Mouse (Mus musculus): ENCODE results near the gene Fbxo47. TPM values are rescaled to one million over a fixed set of nuclear protein-coding genes. Genes with fewer than 3 reads are reported as not detected.
"Not testable (repeated sequence)": the region's sequence is repeated elsewhere in the genome, so short reads cannot be mapped to it uniquely, and the experiment has no call there.

Fbxo47 gene
- polyA plus RNA-seq, 1 experiment from 2014 or later: 0.55 TPM

DNA sequence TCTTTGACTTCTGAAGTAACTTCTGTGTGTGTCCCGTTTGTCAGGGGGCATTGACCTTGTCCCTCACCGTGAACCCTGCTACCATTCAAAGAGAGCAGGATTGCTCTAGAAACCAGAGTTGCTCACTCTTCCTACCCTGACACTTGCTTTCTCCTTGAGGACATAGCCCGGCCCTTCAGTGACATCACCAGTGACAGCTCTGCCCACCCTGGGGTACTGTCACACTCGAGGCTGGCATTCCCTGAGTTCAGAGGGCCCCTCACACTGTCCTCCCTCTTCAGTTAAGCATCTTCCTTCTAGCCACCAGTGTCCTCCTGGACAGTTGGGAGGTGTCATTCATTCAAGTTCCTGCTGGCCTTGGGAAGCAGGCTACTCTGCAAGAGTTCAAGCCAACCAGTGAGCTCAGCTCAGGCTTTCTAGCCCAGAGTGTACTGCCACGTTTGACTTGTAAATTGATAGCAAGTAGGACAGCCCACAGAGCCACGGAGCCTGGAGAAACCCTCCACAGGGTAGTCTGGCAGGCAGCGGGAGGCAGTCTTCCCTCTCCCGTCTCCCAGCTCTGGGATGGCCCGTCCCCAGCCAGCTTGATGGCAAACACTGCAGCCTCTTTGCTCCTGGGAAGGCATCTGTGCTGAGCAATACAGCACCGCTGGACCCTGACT is 45.0 kb downstream of the Fbxo47 start:
- peaks cover 43% of the 10 kb centered on the region for H3K36me3 ChIP-seq
- no peak overlapping the region for H3K4me3 ChIP-seq
- H3K27me3 ChIP-seq (ENCODE audit: insufficient read depth, poor library complexity, severe bottlenecking): no peaks in the 10 kb centered on the region

DNA sequence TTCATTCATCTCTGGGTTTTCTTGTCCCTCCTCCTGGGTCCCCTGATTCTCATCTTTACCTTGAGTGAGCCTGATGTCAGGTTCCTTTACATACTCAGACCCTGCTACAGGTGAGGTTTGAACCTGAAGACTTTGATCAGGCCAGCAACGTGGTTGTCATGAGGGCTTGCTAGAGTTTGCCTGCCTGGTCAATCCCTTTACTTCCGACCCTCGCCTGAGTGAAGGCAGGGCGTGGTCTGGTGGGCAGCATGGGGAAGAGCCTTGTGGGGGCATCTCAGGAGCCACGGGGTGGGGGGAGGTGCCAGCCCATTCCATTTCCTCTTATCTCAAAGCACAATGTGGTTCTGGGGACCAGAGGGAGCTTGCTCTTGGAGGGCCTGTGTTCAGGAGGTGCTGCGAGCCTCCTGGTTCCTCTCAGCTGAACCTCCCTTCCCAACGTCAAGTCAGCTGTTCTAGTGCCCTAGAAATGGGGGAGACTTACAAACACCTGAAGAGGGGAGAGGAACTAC is 46.3 kb downstream of the Fbxo47 start:
- no peaks in the 10 kb centered on the region for H3K27me3 ChIP-seq (ENCODE audit: insufficient read depth, poor library complexity, severe bottlenecking)
- no peaks in the 10 kb centered on the region for H3K9me3 ChIP-seq
- H3K36me3 ChIP-seq: peaks cover 48% of the 10 kb centered on the region
- no peak overlapping the region for H3K27ac ChIP-seq
- H3K4me3 ChIP-seq: no peak overlapping the region
- 74% methylated on average over 7 of the region's 7 CpGs for WGBS
- DNase-seq (ENCODE audit: low spot score): no peak
- peaks cover 38% of the 10 kb centered on the region for H3K4me1 ChIP-seq

More for the DNA sequence above, 45.0 kb downstream of the Fbxo47 start:
- Histone ChIP-seq H3K9me3 (no peaks in the 10 kb centered on the region), H3K27ac (peak overlapping the region; percentile 11), H3K4me1 (peaks cover 35% of the 10 kb centered on the region)
- no peak for DNase-seq (ENCODE audit: low spot score)
- WGBS: 35% methylated on average over 10 of the region's 10 CpGs

DNA sequence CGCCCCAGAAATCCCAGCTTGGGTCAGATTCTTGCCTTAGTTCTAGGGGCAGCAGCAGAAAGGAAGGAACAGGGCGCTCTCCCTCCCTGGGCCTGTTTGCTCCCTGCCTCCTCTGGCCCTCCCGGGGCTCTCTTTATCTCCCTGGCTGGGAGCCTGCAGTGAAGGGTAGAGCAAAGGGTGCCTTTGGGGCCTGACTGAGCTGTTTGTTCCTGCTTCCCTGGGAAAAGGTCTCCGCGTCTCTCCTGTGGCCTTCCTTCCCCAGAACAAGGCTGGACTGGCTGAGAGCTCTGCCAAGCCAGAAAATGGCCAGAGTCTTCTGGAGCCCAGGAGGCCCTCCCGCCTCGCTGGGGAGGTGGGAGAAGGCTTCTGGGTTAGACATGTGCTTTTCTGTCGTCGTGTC is 46.9 kb downstream of the Fbxo47 start:
- WGBS: 67% methylated on average over 9 of the region's 9 CpGs
- H3K4me3 ChIP-seq: not testable (repeated sequence)

DNA sequence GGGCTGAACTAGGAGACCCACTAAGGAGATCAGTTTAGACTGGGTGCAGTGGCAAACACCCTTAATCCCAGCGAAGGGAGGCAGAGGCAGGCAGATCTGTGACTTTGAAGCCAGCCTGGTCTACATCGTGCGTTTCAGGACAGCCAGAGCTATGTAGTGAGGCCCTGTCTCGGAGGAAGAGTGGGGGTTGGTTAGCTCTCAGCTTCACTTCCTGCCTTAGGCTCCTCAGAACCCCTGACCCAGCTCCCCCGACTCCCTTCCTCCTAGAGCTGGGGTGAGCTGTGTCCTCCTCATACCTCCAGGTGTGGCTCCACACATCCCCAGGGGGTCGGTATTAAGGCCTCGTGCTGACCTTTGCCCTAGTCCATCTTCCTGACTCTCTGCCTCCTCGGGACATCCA is 47.4 kb downstream of the Fbxo47 start:
- H3K27me3 ChIP-seq (ENCODE audit: insufficient read depth, poor library complexity, severe bottlenecking): no peaks in the 10 kb centered on the region
- H3K9me3 ChIP-seq: no peaks in the 10 kb centered on the region
- H3K4me1 ChIP-seq: peaks cover 32% of the 10 kb centered on the region
- H3K4me3 ChIP-seq: no peak overlapping the region
- no peak overlapping the region for H3K27ac ChIP-seq
- no peak for DNase-seq (ENCODE audit: low spot score)
- peaks cover 56% of the 10 kb centered on the region for H3K36me3 ChIP-seq
- 52% methylated on average over 8 of the region's 8 CpGs for WGBS

More for the DNA sequence above, 46.9 kb downstream of the Fbxo47 start:
- Histone ChIP-seq H3K36me3 (peaks cover 54% of the 10 kb centered on the region), H3K4me1 (peaks cover 35% of the 10 kb centered on the region)
- not testable (repeated sequence) for H3K27me3 ChIP-seq (ENCODE audit: insufficient read depth, poor library complexity, severe bottlenecking); H3K9me3 ChIP-seq; H3K27ac ChIP-seq; DNase-seq (ENCODE audit: low spot score)

DNA sequence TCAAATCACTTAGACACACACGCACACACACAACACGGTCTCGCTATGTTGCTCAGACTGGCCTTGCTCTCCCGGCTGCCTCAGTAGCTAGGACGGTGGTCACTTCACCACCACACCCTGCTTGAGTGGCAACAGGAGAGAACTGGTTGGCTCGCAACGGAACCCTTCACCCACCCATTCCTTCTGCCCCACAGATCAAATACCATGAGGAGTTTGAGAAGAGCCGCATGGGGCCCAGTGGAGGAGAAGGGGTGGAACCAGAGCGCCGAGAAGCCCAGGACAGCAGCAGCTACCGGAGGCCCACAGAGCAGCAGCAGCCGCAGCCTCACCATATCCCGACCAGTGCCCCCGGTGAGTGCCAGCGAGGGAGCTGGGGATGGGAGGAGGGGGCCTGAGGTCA is 50.6 kb downstream of the Fbxo47 start:
- Histone ChIP-seq H3K4me3 (no peak overlapping the region), H3K36me3 (peaks cover 83% of the 10 kb centered on the region)

DNA sequence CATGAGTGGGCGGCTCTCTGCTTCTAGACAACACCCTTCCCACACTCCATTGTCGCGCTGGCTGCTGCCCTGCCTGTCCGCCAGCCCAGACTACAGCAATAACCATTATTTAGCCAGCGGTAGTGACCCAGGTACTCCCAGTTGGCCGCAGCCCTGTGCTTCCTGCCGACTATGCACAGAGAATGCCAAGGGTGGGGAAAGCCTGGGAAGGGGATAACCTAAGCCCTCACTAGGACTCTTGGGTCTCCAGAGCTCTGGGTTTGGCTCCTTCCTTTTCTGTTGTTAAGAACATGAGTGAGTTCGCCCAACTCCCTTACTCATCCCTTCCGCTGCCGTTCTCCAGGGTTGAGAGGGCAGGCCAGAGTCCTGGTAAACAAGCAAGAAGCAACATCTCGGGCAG is 52.0 kb downstream of the Fbxo47 start:
- no peaks in the 10 kb centered on the region for H3K27me3 ChIP-seq (ENCODE audit: insufficient read depth, poor library complexity, severe bottlenecking)
- no peak overlapping the region for H3K4me3 ChIP-seq
- H3K36me3 ChIP-seq: peaks cover 88% of the 10 kb centered on the region
- H3K27ac ChIP-seq: no peak overlapping the region
- 83% methylated on average over 11 of the region's 11 CpGs for WGBS
- no peaks in the 10 kb centered on the region for H3K9me3 ChIP-seq
- peaks cover 23% of the 10 kb centered on the region for H3K4me1 ChIP-seq
- DNase-seq (ENCODE audit: low spot score): no peak

More for the DNA sequence above, 50.6 kb downstream of the Fbxo47 start:
- H3K27ac ChIP-seq: no peak overlapping the region
- no peaks in the 10 kb centered on the region for H3K27me3 ChIP-seq (ENCODE audit: insufficient read depth, poor library complexity, severe bottlenecking)
- DNase-seq (ENCODE audit: low spot score): no peak
- H3K4me1 ChIP-seq: peaks cover 15% of the 10 kb centered on the region
- 79% methylated on average over 15 of the region's 15 CpGs for WGBS
- no peaks in the 10 kb centered on the region for H3K9me3 ChIP-seq

DNA sequence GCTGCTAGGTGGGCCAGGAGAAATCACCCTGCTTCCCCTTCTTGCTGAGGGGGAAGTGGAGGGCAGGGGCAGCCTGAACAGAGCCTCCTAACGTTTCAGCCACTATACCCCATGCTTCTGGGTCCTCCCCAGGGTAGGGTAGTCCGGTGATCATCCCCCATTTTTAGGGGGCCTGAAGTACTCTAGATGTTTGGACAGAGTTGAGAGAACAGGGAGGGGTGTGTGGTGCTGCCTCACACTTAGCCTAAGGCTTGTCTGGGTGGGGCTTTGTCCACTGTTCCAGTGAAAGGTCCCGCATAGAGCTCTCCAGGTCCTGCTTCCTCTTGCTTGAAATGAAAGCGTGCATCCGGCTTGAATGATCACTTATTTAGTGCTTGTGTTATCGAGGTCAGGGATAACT is 53.5 kb downstream of the Fbxo47 start:
- H3K27ac ChIP-seq: no peak overlapping the region
- peaks cover 25% of the 10 kb centered on the region for H3K4me1 ChIP-seq
- H3K9me3 ChIP-seq: no peaks in the 10 kb centered on the region
- no peaks in the 10 kb centered on the region for H3K27me3 ChIP-seq (ENCODE audit: insufficient read depth, poor library complexity, severe bottlenecking)
- peak; percentile 63 for DNase-seq (ENCODE audit: low spot score)
- no peak overlapping the region for H3K4me3 ChIP-seq
- WGBS: 83% methylated on average over 6 of the region's 6 CpGs
- peaks cover 87% of the 10 kb centered on the region for H3K36me3 ChIP-seq

DNA sequence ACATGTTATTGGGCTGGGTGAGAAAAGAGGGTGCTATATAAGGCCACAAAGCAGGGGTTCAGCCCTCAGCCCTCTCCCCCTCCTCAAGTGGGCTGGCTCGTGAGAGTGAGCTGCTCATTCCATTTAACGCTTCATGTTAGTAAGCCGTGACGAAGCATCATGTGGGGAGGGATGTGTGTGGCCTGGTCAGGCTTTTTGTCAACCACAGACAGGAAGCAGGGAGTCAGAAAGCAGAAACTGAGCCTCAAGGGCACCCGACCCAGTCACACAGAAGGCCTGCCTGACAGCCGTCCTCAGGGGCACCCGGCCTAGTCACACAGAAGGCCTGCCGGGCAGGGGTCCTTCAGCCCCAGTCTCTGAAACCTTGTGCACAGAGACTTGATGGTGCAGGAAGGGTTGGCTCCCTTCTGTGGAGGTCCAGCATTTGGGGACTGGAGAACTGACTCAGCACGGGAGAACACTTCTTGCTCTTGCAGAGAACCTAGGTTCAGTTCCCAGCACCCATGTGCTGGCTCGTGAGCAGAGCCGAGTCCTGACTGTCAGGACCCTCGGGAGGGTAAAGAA is 54.0 kb downstream of the Fbxo47 start:
- H3K27ac ChIP-seq: no peak overlapping the region
- 86% methylated on average over 12 of the region's 12 CpGs for WGBS

DNA sequence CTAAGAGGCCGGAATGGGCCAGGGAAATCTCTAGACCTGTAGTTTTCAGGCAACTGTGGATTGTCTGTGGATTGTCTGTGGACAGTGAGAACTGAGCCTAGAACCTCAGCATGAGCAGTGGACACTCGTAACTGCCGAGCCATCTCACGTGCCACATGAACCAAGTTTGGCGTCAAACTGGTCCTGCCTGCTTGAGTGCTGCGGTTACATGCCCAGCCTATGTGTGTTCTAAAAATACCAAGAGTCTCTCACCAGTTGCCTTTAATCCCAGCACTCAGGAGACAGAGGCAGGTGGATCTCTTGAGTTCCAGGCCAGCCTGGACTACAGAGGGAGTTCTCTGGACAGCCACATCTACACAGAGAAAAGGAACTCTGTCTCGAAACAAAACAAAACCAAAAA is 54.6 kb downstream of the Fbxo47 start:
- Histone ChIP-seq H3K4me3 (no peak overlapping the region), H3K9me3 (no peaks in the 10 kb centered on the region), H3K36me3 (peaks cover 87% of the 10 kb centered on the region), H3K4me1 (peaks cover 21% of the 10 kb centered on the region), H3K27ac (no peak overlapping the region), H3K27me3 (ENCODE audit: insufficient read depth, poor library complexity, severe bottlenecking) (no peaks in the 10 kb centered on the region)
- peak; percentile 61 for DNase-seq (ENCODE audit: low spot score)
- 87% methylated on average over 7 of the region's 7 CpGs for WGBS

More for the DNA sequence above, 54.0 kb downstream of the Fbxo47 start:
- peaks cover 25% of the 10 kb centered on the region for H3K4me1 ChIP-seq
- no peaks in the 10 kb centered on the region for H3K27me3 ChIP-seq (ENCODE audit: insufficient read depth, poor library complexity, severe bottlenecking)
- no peak overlapping the region for H3K4me3 ChIP-seq
- DNase-seq (ENCODE audit: low spot score): peak; percentile 69
- peaks cover 87% of the 10 kb centered on the region for H3K36me3 ChIP-seq
- no peaks in the 10 kb centered on the region for H3K9me3 ChIP-seq

DNA sequence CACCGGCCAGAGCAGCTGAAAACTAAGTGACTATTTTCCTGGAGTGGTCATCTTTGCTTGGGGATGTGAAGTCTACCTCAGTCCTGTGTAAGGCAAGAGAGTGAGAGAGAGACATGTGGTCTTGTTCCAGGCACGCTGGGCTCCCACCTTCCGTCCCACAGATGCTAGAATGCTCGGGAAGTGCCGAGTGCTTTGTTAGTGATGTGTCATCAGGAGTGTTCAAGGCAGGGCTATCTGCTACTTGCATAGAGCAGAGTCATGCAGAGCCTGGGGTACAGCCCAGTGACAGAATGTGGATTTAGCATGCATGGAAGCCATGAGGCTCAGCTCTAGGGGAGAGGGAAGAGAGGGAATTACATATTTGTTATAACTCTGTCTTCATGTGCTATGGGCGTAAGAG is 56.3 kb downstream of the Fbxo47 start:
- Histone ChIP-seq H3K27ac (no peak overlapping the region), H3K4me3 (no peak overlapping the region), H3K36me3 (peaks cover 87% of the 10 kb centered on the region), H3K27me3 (ENCODE audit: insufficient read depth, poor library complexity, severe bottlenecking) (no peaks in the 10 kb centered on the region), H3K4me1 (peaks cover 24% of the 10 kb centered on the region), H3K9me3 (no peaks in the 10 kb centered on the region)
- DNase-seq (ENCODE audit: low spot score): no peak
- WGBS: 61% methylated on average over 6 of the region's 6 CpGs

DNA sequence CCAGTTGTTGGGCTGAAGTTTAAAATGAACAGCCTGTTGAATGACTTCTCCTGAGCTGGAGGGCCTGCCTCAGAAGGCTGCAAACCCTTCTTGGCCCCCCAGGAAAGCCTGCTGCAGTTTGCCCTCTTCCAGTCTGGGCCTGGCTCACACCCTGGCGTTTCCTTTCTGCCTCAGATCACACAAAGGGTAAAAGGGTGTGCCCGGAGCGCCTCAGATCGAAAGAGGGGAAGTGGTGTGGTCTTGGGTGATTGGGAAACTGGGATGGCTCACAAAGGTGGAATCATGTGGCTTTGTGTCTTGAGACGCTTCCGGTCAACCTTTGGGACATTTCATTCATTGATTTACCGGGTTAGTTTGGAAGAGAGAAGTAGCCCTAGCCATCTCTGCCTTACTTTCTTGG is 57.5 kb downstream of the Fbxo47 start:
- Histone ChIP-seq H3K27ac (no peak overlapping the region), H3K9me3 (no peaks in the 10 kb centered on the region), H3K4me1 (peaks cover 31% of the 10 kb centered on the region), H3K36me3 (peaks cover 83% of the 10 kb centered on the region), H3K4me3 (no peak overlapping the region), H3K27me3 (ENCODE audit: insufficient read depth, poor library complexity, severe bottlenecking) (no peaks in the 10 kb centered on the region)
- DNase-seq (ENCODE audit: low spot score): no peak
- 67% methylated on average over 7 of the region's 7 CpGs for whole genome bisulfite sequencing

DNA sequence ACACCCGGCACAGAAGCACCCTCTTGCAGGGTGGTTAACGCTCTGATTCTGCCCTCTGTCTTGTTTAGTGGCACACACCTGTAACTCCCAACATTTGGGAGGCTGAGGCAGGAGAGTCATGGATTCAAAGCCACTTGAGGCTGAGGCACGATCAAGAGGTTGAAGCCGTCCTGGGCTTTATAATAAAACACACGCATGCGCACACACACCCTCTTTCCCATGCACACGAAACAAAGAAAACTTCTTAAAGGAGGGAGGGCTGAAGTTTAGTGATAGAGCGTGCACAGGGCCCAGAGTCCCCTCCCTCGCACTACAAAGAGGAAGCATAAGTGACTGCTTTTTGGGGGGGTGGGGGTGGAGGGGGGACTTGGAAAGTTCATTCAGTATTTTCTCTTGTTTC is 58.0 kb downstream of the Fbxo47 start:
- H3K9me3 ChIP-seq: no peaks in the 10 kb centered on the region
- H3K27me3 ChIP-seq (ENCODE audit: insufficient read depth, poor library complexity, severe bottlenecking): no peaks in the 10 kb centered on the region
- peaks cover 84% of the 10 kb centered on the region for H3K36me3 ChIP-seq
- H3K4me1 ChIP-seq: peaks cover 35% of the 10 kb centered on the region
- H3K27ac ChIP-seq: no peak overlapping the region
- H3K4me3 ChIP-seq: no peak overlapping the region
- 84% methylated on average over 9 of the region's 9 CpGs for WGBS
- DNase-seq (ENCODE audit: low spot score): no peak

DNA sequence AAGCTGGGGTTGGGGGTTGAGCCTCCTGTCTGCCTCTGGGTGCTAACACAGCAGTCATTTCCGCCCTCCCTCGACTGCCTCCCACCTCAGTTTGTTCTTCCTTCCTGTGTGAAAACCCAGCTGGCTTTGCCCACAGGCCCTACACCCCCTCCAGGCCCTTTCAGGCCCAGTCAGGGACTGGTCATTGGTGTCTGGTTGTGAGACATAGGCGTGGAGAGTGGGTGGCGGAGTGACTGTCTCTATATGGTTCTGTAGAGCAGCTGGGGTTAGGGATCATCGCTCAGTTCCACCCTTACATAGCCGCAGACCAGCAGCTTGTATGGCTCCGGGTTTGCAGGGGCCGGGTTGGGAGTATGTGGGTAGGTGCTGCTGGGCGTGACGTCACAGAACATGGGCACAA is 58.7 kb downstream of the Fbxo47 start:
- H3K27ac ChIP-seq: no peak overlapping the region
- no peaks in the 10 kb centered on the region for H3K27me3 ChIP-seq (ENCODE audit: insufficient read depth, poor library complexity, severe bottlenecking)
- H3K4me3 ChIP-seq: no peak overlapping the region
- peaks cover 86% of the 10 kb centered on the region for H3K36me3 ChIP-seq
- WGBS: 80% methylated on average over 10 of the region's 10 CpGs
- no peak for DNase-seq (ENCODE audit: low spot score)
- no peaks in the 10 kb centered on the region for H3K9me3 ChIP-seq
- H3K4me1 ChIP-seq: peaks cover 42% of the 10 kb centered on the region
